Mouse (Mus musculus): Measurements from ENCODE around the gene Gm973.

The Gm973 gene

GRCm38 (mm10) chr1:59516026-59516917 lies at the start of gene Gm973:
Gm973 (plus strand) TSS chr1:59516264.
- no peak for DNase-seq (ENCODE audit: low spot score in 2 of 2)

GRCm38 (mm10) chr1:59469170-59469569 lies 46.9 kb upstream of the Gm973 start:
- no peak for DNase-seq (ENCODE audit: low spot score in 2 of 2)

- DNase-seq (ENCODE audit: low spot score in 2 of 2) = no peak
Observed at GRCm38 (mm10) chr1:59470766-59471165, 45.3 kb upstream of the Gm973 start.

GRCm38 (mm10) chr1:59472368-59473180 lies 43.5 kb upstream of the Gm973 start:
- DNase-seq (ENCODE audit: low spot score in 2 of 2) = no peak

GRCm38 (mm10) chr1:59473181-59473555 lies 42.9 kb upstream of the Gm973 start:
- no peak for DNase-seq (ENCODE audit: low spot score in 2 of 2)

GRCm38 (mm10) chr1:59475618-59476017 lies 40.4 kb upstream of the Gm973 start:
- no peak for DNase-seq (ENCODE audit: low spot score in 2 of 2)

GRCm38 (mm10) chr1:59478911-59479310 lies 37.2 kb upstream of the Gm973 start:
- no peak for DNase-seq (ENCODE audit: low spot score in 2 of 2)

- peak in 1 of 2 experiments; percentile 5 for DNase-seq (ENCODE audit: low spot score in 2 of 2)
Observed at GRCm38 (mm10) chr1:59480821-59481455, 35.1 kb upstream of the Gm973 start.

GRCm38 (mm10) chr1:59481456-59482291 lies 34.4 kb upstream of the Gm973 start:
- DNase-seq (ENCODE audit: low spot score in 2 of 2) = peak; percentile 92 to 93

GRCm38 (mm10) chr1:59482331-59482695 lies 33.8 kb upstream of the Gm973 start, which contains the start of gene Fzd7:
Fzd7 (plus strand) TSS chr1:59482424.
- DNase-seq (ENCODE audit: low spot score in 2 of 2) = no peak

GRCm38 (mm10) chr1:59482696-59483520 lies 33.2 kb upstream of the Gm973 start:
- DNase-seq (ENCODE audit: low spot score in 2 of 2) = peak; percentile 6 to 43

GRCm38 (mm10) chr1:59483521-59484245 lies 32.4 kb upstream of the Gm973 start:
- peak; percentile 28 to 44 for DNase-seq (ENCODE audit: low spot score in 2 of 2)

- no peak for DNase-seq (ENCODE audit: low spot score in 2 of 2)
Observed at GRCm38 (mm10) chr1:59484314-59484713, 31.8 kb upstream of the Gm973 start.

GRCm38 (mm10) chr1:59484791-59485785 lies 31.0 kb upstream of the Gm973 start:
- no peak for DNase-seq (ENCODE audit: low spot score in 2 of 2)

- DNase-seq (ENCODE audit: low spot score in 2 of 2) = no peak
Observed at GRCm38 (mm10) chr1:59485803-59486202, 30.3 kb upstream of the Gm973 start.

- no peak for DNase-seq (ENCODE audit: low spot score in 2 of 2)
Observed at GRCm38 (mm10) chr1:59487651-59488051, 28.4 kb upstream of the Gm973 start.

GRCm38 (mm10) chr1:59488481-59488880 lies 27.6 kb upstream of the Gm973 start:
- no peak for DNase-seq (ENCODE audit: low spot score in 2 of 2)

- DNase-seq (ENCODE audit: low spot score in 2 of 2) = no peak
Observed at GRCm38 (mm10) chr1:59488991-59489390, 27.1 kb upstream of the Gm973 start.
